Mouse (Mus musculus) Patski (cell line): ENCODE measurements at regions not wholly inside any gene's neighbourhood (a gene's known extent, or its start where the extent isn't known, plus 50 kb on each side); places are given as distances from the start of the nearest gene placed in this dataset.
A peak's percentile ranks its signal among the peaks of the same experiment; 100 is the strongest.

Experiments used
- ATAC-seq: fragments of 100-300 bp; one replicate; pipeline ENCODE4 v1.8.0; 2021
- CTCF ChIA-PET: fragments of 350-600 bp; sonication (Branson Sonifier 250); formaldehyde crosslinking; loops from one replicate; lab custom pipeline; 2022; ENCODE audit warnings: inconsistent platforms; lab: Charles Lee
- POLR2A ChIA-PET: fragments of 350-600 bp; sonication (Branson Sonifier 250); formaldehyde crosslinking; loops from one replicate; lab custom pipeline; 2022; ENCODE audit warnings: antibody characterized with exemption, inconsistent platforms; lab: Charles Lee
- DNase-seq: peaks from one replicate; pipeline ENCODE4 v3.0.0-alpha.2; 2011; ENCODE audit warnings: low read depth, low spot score
- H3K27me3 ChIP-seq: fragments of 371-371 bp; one replicate; pipeline ENCODE4 v1.5.1; 2021
- CTCF ChIP-seq: fragments of 100-300 bp; IDR thresholded peaks from one replicate; pipeline ENCODE4 v1.5.1; 2021
- in situ Hi-C: fragments of 300-500 bp; cut with MboI; formaldehyde crosslinking; loops from 3 replicates; pipeline ENCODE4 v1.11.1; 2018; ENCODE audit warnings: low pct_unique_long_range_greater_than_20kb, mixed read lengths

DNA sequence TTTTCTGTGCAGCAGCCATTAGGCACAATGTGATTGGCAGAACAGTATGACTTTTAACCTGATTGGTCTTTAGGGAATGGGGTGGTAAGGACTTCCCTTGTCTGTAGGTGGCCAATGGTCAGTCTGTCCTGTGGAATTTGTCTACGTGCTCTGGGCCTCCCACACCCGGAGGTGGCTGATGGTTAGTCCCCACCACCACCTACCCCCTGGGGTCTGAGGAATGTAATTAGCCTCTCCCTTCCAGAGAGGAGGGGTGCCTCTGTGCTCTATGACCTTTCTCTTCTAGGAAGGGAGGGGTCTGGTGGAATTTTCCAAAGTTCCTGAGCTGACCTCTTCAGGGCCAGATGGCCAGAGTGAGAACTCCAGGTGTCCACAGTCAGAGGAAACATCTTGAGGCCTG lies 101.6 kb downstream of the Tmem17 start:
- ATAC-seq = no peak
- ChIA-PET CTCF (no interaction called here), POLR2A (interaction anchor here (0.6 kb wide), 1 partner anchor 231 kb away, joined by 4 read pairs; no protein-coding TSS in a partner anchor)
- in situ Hi-C loops = loop anchor here (5.0 to 25.0 kb wide), 3 partner anchors 176 to 949 kb away; no protein-coding TSS in a partner anchor
- no peak for DNase-seq
- no peaks in the 10 kb centered on the region for H3K27me3 ChIP-seq
- no peak for TF ChIP-seq CTCF

- H3K27me3 ChIP-seq = no peaks in the 10 kb centered on the region
- ATAC-seq (peak; percentile 96), DNase-seq (no peak)
- TF ChIP-seq CTCF = peak; percentile 99
- ChIA-PET CTCF (interaction anchor here (0.7 to 1.7 kb wide), 10 partner anchors 9 to 397 kb away, joined by 3 to 14 read pairs (median 5); no protein-coding TSS in a partner anchor), POLR2A (no interaction called here)
- in situ Hi-C loops = loop anchor here (10.0 to 25.0 kb wide), 2 partner anchors 180 to 953 kb away; no protein-coding TSS in a partner anchor
Measured at GRCm38 (mm10) chr11:22617204-22617874, 105.5 kb downstream of the Tmem17 start.

- ATAC-seq = no peak
- ChIA-PET CTCF (interaction anchor here (0.8 to 1.6 kb wide), 2 partner anchors 328 to 395 kb away, joined by 3 to 4 read pairs; no protein-coding TSS in a partner anchor), POLR2A (no interaction called here)
- no peak for TF ChIP-seq CTCF
- in situ Hi-C loops = loop anchor here (25.0 kb wide), 1 partner anchor 184 kb away; no protein-coding TSS in a partner anchor
- DNase-seq = no peak
- no peaks in the 10 kb centered on the region for H3K27me3 ChIP-seq
Measured at GRCm38 (mm10) chr11:22620912-22621705, 109.2 kb downstream of the Tmem17 start.

GRCm38 (mm10) chr11:22621868-22622267 lies 110.0 kb downstream of the Tmem17 start:
- no peak for ATAC-seq
- ChIA-PET CTCF (interaction anchor here (1.6 kb wide), 1 partner anchor 396 kb away, joined by 3 read pairs; no protein-coding TSS in a partner anchor), POLR2A (no interaction called here)
- in situ Hi-C loops = loop anchor here (25.0 kb wide), 1 partner anchor 185 kb away; no protein-coding TSS in a partner anchor
- no peak for DNase-seq
- no peaks in the 10 kb centered on the region for H3K27me3 ChIP-seq
- TF ChIP-seq CTCF = no peak

DNA sequence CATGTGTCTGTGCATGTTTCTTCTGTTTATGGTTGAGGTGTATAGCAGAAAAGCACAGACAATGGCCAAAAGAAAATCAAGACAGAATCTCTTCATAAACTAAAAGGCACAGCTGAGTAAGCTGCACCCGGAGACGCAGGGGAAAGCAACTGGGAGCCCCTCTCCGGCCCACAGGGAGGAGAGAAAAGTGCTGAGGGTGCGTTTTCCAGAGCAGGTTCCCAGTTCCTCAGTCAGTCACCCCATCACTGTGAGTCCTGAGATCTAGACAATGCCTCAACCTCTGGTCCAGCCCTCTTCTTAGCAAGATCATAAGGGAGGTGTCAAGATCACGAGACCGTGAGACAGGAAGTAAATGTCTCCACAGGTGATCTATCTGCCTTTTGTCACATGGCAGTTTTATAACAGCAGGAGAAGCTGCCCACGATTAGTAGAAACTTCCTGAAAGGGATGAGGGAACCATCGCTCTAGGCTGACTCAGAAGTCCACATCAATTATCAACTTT lies 110.7 kb downstream of the Tmem17 start:
- in situ Hi-C loops = loop anchor here (25.0 kb wide), 1 partner anchor 185 kb away; no protein-coding TSS in a partner anchor
- POLR2A ChIA-PET = no interaction called here
- no peak for TF ChIP-seq CTCF
- DNase-seq = no peak
- no peaks in the 10 kb centered on the region for H3K27me3 ChIP-seq
- CTCF ChIA-PET = no interaction called here
- no peak for ATAC-seq

DNA sequence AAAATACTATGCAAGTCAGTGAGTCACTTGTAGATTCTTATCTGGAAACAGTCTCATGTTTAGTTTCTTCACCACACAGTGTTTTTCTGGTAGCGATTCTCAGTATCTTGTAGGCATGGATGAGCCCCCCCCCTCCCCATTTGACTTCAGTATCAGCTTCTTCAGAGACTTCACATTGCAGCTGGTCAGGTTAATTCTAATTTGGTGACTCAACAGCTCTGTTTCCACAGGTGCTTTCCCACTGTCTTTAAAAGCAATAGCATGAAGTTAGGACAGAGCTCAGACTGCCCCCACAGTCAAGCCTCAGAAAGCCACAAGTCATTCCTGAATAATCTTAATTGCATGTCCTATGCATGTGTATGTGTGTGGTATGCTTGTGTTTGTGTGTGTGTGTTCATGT lies 114.5 kb downstream of the Tmem17 start:
- no peak for DNase-seq
- CTCF ChIA-PET = interaction anchor here (1.1 to 2.1 kb wide), 3 partner anchors 10 to 356 kb away, joined by 3 to 11 read pairs (median 3); partner anchors contain the start of gene Commd1
- in situ Hi-C loops = no loop called here
- ATAC-seq = no peak
- POLR2A ChIA-PET = interaction anchor here (0.7 kb wide), 1 partner anchor 68 kb away, joined by 3 read pairs; no protein-coding TSS in a partner anchor
- no peak for TF ChIP-seq CTCF
- no peaks in the 10 kb centered on the region for H3K27me3 ChIP-seq

DNA sequence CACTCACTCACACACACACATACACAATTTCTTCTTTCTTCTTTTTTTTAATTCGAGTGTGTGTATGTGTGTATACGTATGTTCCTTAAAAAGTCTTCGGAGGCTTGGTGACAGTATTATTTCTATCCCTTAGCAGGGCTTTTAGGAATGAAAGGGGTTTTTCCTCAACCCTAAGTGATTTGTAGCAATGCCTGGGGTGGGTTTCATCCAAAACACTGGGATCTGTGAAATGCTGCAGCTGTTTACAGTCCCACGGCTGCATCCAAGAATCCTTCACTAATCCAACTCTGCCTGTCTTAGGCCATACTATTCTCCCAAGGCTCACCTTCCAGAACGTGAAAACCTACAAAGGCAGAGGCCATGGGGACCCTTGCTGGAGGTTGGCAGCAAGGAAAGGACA lies 116.6 kb downstream of the Tmem17 start:
- CTCF ChIA-PET = interaction anchor here (1.0 to 4.6 kb wide), 2 partner anchors 10 to 329 kb away, joined by 3 to 52 read pairs; no protein-coding TSS in a partner anchor
- H3K27me3 ChIP-seq = no peaks in the 10 kb centered on the region
- POLR2A ChIA-PET = no interaction called here
- no peak for DNase-seq
- TF ChIP-seq CTCF = no peak
- no peak for ATAC-seq
- in situ Hi-C loops = no loop called here

- in situ Hi-C loops = no loop called here
- ChIA-PET CTCF (interaction anchor here (3.1 to 4.6 kb wide), 2 partner anchors 329 to 341 kb away, joined by 14 to 52 read pairs; partner anchors contain the start of gene Zrsr1), POLR2A (no interaction called here)
- no peak for TF ChIP-seq CTCF
- H3K27me3 ChIP-seq = no peaks in the 10 kb centered on the region
- DNase-seq (no peak), ATAC-seq (no peak)
Measured at GRCm38 (mm10) chr11:22628979-22629378, 117.1 kb downstream of the Tmem17 start.

GRCm38 (mm10) chr11:22629581-22629980 lies 117.7 kb downstream of the Tmem17 start:
- CTCF ChIA-PET = interaction anchor here (3.1 to 4.6 kb wide), 3 partner anchors 14 to 341 kb away, joined by 14 to 52 read pairs (median 16); partner anchors contain the start of gene Zrsr1
- H3K27me3 ChIP-seq = no peaks in the 10 kb centered on the region
- POLR2A ChIA-PET = no interaction called here

DNA sequence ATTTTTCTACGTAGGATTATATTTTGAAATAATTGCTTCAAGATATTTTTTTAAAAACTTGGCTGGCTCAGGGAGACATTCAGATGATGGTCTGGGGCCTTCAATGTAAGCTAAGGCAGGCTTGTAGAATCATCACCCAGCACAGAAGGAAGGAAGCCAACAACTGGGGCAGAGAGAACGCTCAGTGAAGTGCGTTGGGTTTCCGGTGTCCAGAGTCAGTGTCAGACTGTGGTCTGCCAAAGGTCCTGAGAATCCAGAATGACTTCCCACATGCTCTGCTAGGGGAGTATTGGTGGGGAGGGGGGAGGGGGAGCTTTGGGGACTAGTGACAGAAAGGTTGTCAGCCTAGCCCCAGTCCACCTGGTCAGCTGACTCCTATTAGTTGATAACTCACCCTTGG lies 118.1 kb downstream of the Tmem17 start:
- in situ Hi-C loops = loop anchor here (5.0 kb wide), 1 partner anchor 337 kb away; no protein-coding TSS in a partner anchor
- no peak for ATAC-seq
- TF ChIP-seq CTCF = no peak
- POLR2A ChIA-PET = no interaction called here
- no peaks in the 10 kb centered on the region for H3K27me3 ChIP-seq
- CTCF ChIA-PET = interaction anchor here (1.9 to 4.6 kb wide), 4 partner anchors 13 to 358 kb away, joined by 4 to 52 read pairs (median 15); partner anchors contain the start of gene Zrsr1
- DNase-seq = no peak

More at GRCm38 (mm10) chr11:22629581-22629980, 117.7 kb downstream of the Tmem17 start:
- ATAC-seq (no peak), DNase-seq (no peak)
- in situ Hi-C loops = no loop called here
- TF ChIP-seq CTCF = no peak
